Mouse (Mus musculus) erythroblast, embryonic 14.5 days (primary cell): ENCODE measurements around the gene Myo1d.

ENCODE experiments used
- GATA1 ChIP-seq: IDR thresholded peaks from 2 replicates; pipeline ENCODE4 v1.6.1; 2012; ENCODE audit warnings: low read length, inconsistent platforms, mixed read lengths
- TAL1 ChIP-seq: IDR thresholded peaks from 3 replicates; pipeline ENCODE4 v1.6.1; 2012; ENCODE audit warnings: low read length, inconsistent platforms, mixed read lengths

DNA sequence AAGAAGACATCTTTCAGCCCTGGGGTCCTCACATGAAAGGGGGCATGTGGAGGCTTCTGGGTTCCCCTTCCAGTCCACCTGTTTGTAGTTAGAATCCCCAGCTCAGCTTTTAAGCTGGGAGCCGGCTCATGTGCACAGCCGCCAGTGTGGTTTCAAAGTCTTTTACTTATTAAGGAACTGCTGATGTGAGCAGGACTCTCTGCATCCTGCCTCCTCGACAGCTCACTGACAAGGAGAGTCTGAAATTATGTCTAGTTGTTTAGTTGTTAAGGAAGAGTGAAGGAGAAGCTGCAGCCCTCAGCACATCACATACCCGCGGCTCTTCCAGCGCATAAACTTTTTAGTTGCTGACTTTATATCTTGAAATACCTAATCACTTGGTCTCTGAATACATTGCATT is 230.0 kb downstream of the Myo1d start:
- TF ChIP-seq TAL1 (no peak), GATA1 (no peak)
